Mouse (Mus musculus) erythroblast, adult 5-6 weeks (primary cell): ENCODE measurements at regions not wholly inside any gene's neighbourhood (a gene's known extent, or its start where the extent isn't known, plus 50 kb on each side); places are given as distances from the start of the nearest gene placed in this dataset.

Experiments used
- ATAC-seq: replicated peaks from 2 replicates; pipeline ENCODE4 v1.8.0; 2016; ENCODE audit warnings: moderate number of reproducible peaks, mild to moderate bottlenecking, moderate TSS enrichment, inconsistent platforms; ENCODE audit not compliant: poor library complexity, low FRiP score, severe bottlenecking

DNA sequence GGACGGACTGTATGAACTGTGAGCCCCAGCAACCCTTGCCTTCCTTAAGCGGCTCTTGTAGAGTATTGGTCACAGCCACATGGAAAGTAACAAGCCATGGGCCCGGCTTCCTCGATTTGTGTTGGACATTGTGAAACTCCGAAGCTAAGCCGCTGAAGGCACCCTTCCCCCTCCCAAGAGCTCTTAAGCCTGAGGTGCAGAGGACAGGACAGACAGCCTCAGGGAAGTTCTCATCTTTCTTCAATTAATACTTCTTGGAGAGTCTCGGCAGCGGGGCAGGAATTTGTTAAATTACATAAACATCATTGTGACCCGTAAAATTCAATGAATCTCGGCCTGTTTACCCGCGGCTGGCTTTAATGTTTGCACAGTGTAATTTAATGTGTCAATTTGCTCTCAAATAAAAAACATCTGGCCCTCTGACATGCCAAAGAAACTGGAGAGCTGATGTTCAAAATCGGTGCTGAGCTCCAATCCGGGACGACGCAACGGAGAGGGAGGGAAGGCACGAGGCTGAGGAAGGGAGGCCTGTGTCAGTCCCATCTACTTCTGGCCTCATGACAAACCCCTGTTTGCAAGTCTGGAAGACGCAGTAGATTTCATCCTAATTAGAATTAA lies 208.4 kb upstream of the Tle3 start:
- ATAC-seq: no peak

DNA sequence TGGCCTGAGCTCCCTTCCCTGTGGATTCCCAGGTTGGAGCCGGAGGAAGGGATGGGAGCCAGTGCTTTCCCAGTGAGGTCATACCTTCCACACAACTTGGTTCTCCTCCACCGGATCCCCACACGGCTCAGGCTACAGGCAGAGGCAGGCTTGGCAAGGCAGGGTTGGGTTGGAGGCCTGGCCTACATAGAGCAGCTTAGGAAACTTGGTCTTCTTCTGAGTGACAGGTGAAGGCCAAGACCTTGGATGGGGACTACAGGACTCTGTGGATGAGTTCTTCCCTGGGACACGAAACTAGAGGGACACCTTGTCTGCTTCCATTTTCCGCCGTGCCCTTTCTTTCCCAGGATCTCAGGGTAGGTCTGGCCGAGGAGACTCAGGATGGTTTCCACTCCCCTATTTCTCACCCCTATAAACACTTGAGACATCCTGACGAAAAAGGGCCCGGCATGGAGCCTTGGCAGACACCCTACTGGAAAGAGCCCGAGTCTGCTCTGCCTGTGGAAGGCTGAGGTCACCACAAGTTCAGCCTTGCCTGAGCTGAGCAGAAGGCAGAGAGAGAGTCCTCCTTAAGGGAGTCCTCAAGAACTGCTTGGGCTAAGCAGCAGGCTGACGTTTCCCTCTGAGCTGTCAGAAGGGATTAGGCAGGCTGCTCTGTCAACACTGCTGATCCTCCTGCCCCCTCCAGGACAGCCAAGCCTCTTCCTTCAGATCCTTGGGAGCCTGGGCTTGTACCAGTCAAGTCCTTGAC lies 207.5 kb upstream of the Tle3 start:
- no peak for ATAC-seq

DNA sequence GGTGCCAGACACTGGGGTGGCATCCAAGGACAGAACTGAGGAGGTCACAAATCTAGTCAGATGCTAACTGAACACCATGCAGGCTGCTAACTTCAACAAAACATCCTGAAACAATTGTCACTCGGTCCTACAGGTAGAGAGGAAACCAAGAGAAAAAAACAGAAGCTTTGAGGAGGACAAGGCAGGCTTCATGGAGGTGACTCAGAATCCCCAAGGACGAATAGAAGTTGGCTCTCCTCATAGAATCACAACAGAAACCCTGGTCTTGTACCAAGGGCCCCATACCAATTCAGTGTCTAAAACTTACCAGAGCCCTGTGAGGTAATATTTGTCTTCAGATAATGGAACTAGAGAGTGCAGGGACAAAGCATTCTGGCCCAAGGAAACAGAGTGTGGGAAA lies 206.1 kb upstream of the Tle3 start:
- no peak for ATAC-seq

DNA sequence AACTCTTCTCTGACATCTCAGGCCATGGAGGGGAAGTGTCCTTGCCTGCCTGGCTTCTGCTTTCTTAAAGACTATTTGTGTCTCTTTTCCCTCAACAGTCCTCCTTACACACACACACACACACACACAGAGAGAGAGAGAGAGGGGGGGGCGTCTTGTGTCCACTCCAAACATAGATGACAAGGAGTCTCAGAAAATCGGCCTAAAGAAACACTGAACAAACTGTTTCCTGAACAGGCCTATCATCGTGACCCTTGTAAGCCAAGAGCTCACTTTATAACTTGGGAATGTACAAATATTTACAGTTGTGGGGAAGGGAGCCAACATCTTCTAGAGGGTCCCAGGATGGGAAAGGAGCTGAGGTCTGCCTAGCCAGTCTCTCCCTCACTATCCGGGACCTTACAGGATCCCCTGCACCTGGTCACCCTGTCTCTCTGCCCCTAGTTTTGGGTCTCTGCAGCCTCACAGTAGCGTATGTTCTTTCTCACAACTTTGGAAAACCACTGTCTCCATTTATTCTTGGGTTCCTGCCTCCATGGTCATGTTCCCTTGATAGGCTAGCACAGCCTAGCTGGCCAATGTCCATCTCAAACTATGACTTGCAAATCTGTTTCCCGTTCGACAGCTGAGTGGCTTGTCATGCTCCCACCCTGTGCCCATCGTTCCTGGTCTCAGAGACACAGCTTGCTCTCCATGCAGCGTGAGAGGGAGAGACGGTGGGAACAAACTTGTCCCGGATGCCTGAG lies 204.9 kb upstream of the Tle3 start:
- ATAC-seq: no peak

DNA sequence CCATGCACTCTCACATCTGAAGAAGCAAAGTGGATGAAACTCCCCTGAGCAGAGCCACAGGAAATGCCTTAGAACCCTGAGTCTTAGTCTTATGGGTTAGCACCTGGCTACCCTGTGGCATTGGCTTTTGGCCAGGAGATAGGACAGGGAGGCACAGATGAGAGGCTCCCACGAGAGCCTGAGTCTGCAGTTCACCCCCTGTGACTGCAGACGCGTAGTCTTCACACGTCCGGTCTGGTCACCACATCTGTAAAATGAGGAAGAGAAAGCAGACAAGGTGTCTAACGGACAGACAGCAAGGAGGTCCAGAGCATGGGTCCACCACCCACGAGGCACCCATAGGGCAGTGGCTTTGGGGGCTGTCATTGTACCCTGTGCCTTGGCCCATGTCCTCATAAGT lies 203.2 kb upstream of the Tle3 start:
- no peak for ATAC-seq

DNA sequence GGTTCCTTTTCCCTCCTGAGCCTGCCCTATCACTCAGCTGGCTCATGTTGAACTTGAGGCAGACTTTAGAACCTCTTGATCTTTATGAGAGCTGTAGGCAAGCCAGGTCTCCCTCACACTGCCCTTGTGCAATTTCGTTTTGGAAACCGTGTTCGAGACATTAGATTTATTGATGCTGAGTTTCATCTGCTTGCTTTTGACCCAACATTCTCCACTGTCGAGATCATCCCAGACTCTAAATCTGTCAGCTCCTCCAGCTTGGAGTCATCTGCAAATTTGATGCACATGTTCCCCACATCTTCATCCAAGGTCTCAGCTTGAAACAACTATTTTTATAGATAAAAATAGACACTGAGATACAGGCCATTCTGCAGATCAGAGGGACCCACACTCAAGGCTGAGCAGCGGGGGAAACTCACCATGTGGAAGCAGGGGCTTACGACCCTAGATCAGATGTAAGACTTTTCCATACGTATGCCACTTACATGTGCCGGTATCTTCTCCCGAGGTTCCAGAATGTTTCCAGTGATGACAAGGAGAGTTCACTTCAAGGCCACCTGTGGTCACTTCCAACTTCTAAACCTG lies 202.6 kb upstream of the Tle3 start:
- no peak for ATAC-seq

DNA sequence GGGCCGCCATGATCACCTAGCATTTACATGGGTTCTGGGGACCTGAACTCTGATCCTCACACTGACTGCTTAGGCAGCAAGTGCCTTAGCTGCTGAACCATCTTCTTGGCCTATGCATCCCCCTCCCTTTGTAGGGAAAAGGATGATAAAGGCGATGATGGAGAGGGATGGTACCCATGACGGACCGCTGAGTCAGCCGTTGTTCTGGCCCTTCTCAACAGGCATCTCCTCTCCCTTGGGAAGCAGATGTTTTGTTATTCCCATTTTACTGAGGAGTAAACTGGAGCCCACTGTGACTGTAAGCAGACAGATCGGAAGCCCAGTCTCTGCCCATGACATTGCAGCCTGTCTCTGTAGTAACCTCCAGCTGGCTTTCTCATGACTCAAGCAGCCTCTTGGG lies 201.2 kb upstream of the Tle3 start:
- ATAC-seq: no peak

DNA sequence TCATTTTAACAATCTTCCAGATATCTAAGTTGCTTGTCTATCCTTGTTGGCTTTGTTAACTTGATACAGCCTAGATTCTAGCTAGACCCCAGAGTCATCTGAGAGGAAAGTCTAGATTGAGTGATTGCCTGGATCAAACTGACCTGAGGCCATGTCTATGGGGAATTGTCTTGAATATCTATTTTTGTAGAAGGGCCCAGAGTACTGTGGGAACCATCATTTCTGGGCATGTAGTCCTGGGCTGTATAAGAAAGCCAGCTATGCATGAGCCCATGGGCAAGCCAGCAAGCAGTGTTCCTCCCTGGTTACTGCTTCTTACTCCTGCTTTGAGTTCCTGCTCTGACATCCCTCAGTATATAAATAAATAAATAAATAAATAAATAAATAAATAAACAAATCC lies 199.7 kb upstream of the Tle3 start:
- no peak for ATAC-seq

DNA sequence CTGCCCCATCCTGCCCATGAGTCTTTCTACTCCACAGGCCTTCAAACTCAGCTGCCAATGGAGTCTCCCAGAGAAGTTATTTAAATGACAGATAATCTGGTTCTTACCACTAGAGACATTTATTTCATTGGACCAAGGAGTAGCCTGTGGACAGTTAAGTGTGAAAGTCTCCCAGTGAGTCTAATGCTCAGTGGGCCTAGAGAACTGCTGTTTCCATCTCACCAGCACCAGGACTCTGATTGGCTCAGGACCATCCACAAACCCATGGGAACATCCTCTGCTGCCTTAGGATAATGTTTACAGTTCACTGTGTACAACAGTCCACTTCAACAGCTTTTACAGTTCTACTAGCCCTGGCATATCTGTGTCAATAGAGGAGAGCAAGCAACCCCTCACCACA lies 198.6 kb upstream of the Tle3 start:
- no peak for ATAC-seq

DNA sequence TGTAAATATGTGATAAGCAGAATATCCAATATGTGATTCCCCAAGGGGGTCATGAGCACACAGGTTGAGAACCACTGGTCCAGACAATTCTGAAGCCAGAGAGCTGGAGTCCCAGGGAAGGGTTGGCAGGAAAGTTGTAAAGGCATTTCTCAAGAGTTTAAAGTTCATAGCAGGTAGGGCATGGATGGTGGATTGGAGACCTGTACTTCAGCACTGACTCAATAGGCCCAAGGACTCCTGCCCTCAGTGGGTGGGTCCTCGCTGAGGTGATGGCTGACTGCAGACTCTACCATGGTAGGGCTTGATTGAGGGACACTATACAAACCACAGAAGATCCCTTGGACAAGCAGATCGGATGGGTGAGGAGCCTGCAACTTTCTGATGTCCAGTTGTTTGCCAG lies 196.8 kb upstream of the Tle3 start:
- no peak for ATAC-seq

DNA sequence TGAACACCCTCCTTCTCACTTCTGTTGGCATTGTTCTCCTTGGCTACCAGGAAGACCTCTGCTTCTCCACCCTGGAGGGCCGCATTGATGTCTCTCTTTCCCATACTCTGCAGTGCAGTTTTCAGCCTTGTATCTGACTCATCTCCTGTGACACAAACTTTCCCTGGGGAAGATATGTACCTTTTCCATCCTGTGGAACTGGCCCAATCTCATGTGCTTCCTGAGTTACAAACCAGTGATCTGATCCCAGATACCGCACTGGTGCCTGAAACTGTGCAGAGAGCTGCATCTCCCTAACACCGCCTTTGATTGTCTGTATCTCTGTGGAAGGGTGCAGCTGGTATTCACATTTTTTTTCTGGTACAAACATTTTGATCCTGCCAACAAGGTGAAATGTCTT lies 195.3 kb upstream of the Tle3 start:
- ATAC-seq: no peak

DNA sequence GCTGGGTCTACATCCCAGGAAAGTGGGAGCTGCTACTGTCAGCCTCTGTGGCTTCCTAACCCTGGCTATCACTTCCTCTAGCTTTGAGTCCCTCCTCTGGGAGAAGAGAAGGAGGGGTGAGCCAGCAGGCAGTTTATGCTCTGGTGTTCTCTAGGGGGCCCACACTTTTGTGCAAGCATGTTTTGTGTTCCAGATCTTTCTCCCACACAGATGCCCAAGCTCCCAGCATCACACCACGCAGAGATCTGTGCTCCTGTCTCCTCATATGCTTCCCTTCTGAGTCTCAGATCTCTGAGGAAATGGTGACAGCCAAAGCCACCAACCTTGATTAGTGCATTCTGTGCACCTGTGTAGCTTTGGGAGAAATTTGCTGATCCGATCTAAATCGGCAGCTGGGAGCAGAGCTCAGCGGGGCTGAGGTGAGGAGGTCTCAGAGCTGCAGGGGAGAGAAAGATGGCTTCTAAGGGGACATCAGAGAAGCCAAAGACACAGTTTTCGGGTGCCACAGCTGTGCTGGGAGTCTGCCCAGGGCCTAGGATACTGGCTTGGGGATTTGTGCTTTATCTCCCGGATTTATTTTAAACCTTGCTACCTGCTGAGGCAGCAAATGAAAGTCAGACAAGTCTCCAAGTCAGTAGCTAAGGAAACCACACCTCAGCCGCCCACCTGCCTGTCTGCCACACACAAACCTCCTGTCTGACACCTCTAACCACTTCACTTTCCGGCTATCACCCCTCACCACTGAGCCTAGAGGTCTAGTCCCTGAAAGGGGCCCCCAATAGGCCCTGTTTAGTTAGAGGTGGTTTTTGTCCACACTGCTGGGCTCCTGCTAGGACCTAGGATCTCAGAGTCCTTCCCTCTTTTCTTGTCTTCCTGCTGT lies 185.4 kb upstream of the Tle3 start:
- ATAC-seq: no peak

DNA sequence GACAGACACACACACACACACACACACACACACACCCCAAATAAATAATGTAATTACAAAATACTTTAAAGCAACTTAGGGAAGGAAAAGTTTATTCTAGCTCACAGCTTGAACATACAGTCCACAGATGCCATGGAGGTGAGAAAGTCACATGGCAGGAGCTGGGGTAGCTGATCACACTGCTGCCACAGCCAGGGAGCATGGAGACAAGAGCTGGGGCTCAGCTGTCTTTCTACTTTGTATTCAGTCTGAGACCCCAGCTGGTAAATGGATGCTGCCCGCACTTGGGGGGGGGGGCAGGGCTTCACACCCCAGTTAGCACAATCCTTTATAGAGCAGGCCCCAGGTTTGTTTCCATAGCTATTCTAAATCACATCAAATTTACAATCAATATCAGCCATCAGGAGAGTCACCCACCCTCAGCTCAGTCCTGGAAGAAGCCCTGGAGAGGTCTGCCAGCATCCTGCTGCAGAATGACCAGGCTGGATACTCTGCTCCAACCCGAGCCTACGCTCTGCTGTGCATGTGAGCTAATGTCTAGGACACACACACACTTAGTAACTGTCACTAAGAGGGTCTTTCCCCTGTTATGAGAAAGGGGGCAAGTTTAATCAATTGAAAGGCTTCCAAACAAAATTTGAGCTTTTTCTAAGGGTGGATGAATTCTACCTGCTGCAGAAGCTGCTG lies 184.3 kb upstream of the Tle3 start:
- ATAC-seq: no peak

DNA sequence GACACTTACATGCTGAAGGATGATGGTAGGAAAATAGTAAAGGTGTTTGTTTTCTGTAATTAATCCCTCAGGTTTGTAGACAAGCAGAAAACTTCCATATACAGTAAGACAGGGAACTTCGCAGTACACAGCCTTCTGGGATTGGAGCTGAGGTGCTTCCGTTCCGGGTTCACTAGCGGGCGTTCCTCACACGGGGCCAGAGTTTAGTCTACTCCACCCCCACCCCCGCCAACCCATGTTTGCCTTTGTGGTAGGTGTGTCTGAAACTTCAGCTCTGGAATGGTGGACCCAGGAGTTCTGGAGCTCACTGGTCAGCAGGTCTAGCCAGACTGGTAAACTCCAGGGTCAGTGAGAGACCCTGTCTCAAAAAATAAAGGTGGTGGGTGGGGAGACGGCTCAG lies 182.9 kb upstream of the Tle3 start:
- ATAC-seq: no peak

DNA sequence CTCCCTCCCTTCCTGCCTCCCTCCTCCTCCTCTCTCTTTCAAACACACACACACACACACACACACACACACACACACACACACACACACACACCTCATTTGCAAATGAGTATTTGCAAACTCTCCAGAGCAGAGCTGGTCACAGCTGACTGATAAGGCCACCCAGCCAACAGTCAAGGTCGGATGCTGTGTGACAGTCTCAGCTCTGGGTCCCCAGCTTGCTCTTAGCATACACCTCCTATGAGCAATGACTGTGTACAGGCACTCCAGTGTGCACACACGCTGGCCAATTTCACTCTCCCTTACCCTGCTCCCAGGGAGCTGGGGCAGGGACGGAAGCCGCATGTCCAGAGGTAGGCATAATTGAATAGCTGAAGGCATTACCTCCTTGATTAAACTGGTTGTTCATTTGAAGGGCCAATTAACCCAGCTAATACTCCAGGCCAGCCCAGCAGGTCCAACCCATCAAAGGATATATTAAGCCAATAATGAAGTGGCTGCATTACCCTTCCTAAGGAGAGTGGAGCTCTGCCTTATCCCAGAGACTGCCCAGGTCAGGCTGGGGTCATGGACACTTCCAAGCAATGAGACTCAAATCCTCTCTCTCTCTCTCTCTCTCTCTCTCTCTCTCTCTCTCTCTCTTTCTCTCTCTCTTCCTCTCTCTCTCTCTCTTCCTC lies 173.0 kb upstream of the Tle3 start:
- ATAC-seq: no peak

DNA sequence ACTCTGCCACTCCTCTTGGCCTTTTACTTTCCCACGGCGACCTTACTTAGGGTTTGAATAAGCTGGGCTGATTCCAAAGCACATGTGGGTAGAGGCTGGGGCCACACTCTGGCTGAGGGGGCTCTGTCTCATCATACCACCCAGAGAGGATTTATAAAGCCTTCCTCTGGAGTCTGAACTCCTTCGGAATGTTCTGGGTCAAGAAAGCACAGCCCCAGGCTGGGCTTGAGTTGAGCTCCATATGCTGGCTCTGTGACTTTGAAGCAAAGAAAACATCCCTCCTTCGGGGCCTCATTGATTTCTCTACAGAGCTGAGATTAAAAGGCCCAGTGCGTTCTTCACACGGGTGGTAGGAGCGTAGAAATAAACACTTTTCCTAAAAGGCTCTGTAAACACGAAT lies 172.3 kb upstream of the Tle3 start:
- no peak for ATAC-seq

DNA sequence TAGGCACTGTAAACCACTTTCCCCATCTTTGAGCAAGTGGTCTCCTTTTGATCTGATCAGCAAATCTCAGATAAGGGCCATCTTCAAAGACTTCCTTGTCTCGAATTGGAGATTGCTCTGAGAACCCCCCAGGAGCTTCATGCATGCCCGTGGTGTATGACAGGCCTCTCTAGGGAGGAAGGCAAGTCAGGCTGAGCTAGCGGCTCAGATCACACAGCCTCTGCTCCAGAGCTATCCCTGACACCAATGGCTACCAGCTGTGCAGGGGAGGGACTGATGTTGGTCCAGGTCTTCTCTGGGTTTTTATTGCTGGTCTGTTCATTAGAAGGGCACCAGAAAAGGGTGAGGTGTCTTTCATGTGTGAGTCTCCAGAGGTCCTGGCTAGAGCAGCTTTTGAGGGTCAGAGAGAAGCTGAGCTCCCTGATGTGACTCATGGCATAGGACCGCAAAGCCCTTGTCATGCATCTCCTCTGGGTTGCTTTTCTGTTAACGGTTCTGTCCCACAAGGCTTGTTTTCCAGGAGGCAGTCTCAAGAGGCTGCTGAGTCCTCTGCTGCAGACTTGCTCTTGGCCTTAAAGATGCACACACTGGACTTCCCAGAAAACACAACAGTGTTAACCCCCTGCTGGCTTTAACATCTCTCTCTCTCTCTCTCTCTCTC lies 171.7 kb upstream of the Tle3 start:
- ATAC-seq: no peak

DNA sequence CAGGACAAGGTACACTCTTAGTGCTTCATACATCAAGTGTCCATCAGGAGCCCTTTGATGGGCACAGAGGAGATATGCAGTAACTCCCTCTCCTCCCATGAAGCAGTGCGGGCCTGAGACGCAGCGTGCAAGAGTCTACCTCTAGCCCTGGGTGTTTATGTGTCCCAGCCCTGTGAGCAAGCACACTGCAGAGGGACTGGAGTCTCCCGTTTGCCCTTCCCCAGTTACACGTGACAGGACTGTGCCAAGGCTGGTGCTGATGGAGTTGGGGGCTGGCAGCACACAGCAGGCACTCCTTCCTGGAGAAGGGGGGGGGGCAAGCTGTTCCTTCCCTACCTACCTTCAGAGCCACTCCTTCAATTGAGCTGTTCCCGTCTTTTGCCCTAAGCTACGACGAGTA lies 167.1 kb upstream of the Tle3 start:
- no peak for ATAC-seq
